Mouse (Mus musculus) layer of hippocampus, postnatal 36 days (tissue): ENCODE results near the gene Retreg1. TPM values are rescaled to one million over a fixed set of nuclear protein-coding genes. Genes with fewer than 3 reads are reported as not detected.

Experiments
- DNase-seq, 2 experiments: peaks; one replicate each; pipeline ENCODE4 v3.0.0; 2022
- total RNA-seq, 2 experiments: library from RNA; stranded (reverse); gene quantifications; 2 replicates each; pipeline ENCODE4 v1.2.3; 2021

Gene Retreg1
- total RNA-seq, 2 experiments from 2014 or later = 29.0 to 30.5 TPM

- DNase-seq = no peak
Measured at GRCm38 (mm10) chr15:25884416-25884958, 41.5 kb downstream of the Retreg1 start.

DNA sequence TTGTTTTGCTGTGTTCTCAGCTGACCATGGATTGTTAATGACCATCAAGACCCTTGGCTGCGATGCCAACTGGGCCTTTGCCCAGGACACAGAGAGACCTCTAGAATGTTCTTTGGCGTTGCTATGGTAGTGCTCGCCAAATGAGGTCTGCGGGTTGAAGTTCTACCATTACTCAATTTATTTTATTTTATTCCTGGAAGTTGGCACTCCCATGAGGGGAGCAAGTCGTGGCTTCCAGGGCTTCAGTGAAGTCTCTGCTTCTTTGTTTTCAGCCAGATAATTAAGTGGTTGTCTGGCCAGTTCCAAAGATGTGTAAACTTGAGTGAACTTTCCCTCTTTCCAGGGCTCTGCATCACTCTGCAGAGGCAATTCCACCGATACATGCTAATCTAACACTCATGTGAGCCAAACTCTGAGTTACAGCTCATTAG, 43.6 kb downstream of the Retreg1 start:
- DNase-seq = peak; percentile 59 to 63

- DNase-seq = no peak
Measured at GRCm38 (mm10) chr15:25889927-25890326, 46.9 kb downstream of the Retreg1 start.

DNA sequence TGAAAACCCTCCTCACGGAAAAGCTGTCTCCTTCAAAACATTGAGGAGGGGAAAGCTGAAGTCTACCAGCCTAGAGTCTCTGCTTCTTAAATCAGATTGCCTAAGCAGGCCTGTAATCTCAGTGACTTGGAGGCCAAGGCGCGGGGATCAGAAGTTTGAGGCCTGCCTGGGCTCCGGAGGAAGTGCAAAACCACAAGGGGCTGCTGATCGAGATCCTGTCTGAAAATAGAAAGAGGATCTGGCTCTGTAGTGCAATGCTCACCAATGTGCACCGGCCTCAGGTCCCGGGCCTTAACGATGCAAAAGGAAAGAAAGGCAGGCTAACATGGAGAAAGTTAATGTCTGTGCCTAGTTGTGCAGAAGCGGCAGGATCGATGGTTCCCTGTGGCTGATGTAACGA, 48.6 kb downstream of the Retreg1 start:
- no peak for DNase-seq

GRCm38 (mm10) chr15:25893327-25893726, 50.3 kb downstream of the Retreg1 start:
- peak in 1 of 2 experiments; percentile 32 for DNase-seq

DNA sequence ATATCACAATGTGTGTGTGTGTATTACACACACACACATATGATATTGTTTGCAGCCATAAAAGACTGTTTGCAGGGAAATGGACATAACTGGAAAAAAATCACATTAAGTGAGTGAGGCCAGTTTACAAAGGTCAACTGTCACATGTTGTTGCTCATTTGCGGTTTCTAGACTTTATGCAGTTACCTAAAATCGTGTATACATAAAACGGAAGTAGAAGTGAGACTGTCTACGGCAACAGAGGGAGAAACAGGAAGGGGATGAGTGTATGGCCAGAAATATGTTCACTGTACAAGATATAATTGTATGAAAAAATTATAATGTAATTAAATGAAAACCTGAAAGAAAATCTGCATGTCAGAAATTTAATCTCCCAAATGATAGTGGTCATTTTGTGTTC, 53.8 kb downstream of the Retreg1 start:
- no peak for DNase-seq

- no peak for DNase-seq
Measured at GRCm38 (mm10) chr15:25897617-25898016, 54.6 kb downstream of the Retreg1 start.

DNA sequence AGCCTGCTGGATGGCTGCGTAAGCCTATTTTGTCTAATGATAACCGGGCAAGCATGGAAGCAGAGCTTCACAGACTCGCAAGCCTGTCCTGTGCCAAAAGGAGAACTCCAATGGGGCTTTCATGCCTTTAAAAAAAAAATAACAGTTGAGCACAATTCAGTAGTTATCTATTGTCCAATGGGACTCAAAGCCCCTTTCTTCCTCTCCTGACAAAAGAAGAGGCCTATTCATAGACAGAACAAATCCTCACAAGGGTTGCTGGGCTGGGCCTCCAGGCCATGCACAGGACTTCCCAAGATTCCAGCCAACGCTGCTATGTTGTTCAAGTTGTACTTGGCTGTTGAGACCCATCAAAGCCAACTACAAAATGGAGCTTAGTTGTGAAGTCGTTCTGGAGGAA, 56.0 kb downstream of the Retreg1 start:
- peak in 1 of 2 experiments; percentile 42 for DNase-seq

- DNase-seq = peak; percentile 52 to 61
Measured at GRCm38 (mm10) chr15:25900540-25900939, 57.6 kb downstream of the Retreg1 start.

- no peak for DNase-seq
Measured at GRCm38 (mm10) chr15:25902931-25903615, 60.1 kb downstream of the Retreg1 start.

DNA sequence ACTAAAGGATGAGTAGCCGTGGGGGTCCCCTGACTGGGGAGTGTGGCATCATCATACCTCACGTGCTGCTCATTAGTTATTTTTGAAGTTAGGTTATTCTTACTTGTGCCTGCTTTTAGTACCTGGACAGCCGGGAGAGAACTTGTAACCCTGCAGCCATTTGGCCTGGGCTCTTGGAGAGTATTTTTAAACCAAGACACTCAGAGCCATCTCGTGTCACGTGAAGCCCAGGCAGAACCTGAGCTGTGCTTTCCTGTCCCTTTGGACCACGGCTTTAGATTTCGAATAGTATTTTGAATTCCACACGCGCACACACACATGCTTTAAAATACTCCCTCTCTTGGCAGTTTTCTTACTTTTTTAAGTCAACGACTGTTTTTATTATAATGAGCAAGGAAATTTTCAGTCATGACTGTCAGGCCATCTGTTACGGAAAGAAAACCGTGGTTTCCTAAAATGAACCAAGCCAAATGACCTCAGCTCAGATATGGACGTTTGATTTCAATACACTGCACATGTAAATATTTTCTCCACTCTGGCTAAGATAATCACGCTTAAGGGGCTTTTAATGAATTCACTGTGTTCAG, 61.5 kb downstream of the Retreg1 start:
- no peak for DNase-seq

GRCm38 (mm10) chr15:25909783-25910494, 67.0 kb downstream of the Retreg1 start:
- DNase-seq = no peak

DNA sequence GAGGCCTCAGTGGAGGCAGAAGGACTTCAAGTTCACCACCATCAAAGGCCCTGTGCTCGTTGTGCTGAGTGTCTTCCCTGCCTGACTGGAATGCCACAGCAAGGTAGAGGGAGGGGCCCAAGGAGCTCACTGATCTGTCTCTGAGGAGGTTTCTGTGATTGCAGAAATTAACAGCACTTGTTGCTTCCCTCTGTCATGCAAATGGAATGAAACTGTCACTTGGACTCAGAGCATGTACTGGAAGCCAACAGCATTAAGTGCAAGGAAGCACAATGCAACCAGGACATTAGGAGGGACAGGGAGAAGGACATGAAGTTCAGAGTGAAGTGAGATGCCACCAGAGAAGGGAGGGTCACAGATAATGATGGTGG, 67.5 kb downstream of the Retreg1 start:
- DNase-seq = no peak

GRCm38 (mm10) chr15:25910924-25911323, 67.9 kb downstream of the Retreg1 start:
- no peak for DNase-seq

- DNase-seq = no peak
Measured at GRCm38 (mm10) chr15:25912911-25913310, 69.9 kb downstream of the Retreg1 start.

DNA sequence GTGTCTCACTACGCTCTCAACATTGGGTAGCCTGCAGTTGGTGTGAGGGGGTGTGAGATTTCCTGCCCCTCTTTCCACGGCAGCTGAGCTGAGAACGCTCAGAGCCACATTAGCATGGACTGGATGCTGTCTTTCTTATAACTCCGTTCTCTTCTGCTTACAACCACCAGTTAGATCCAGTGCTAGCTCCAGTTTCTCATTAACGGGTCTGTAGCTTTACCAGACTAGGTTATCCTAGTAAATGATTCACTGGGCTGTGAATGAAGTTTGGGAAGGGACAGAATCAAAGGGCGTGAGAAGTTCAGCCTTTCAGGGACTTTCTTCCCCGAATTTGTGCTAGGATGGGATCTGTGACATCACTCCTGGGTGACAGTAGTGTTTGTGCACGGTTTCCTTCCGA, 70.7 kb downstream of the Retreg1 start:
- DNase-seq = no peak

GRCm38 (mm10) chr15:25914160-25914559, 71.2 kb downstream of the Retreg1 start:
- no peak for DNase-seq

DNA sequence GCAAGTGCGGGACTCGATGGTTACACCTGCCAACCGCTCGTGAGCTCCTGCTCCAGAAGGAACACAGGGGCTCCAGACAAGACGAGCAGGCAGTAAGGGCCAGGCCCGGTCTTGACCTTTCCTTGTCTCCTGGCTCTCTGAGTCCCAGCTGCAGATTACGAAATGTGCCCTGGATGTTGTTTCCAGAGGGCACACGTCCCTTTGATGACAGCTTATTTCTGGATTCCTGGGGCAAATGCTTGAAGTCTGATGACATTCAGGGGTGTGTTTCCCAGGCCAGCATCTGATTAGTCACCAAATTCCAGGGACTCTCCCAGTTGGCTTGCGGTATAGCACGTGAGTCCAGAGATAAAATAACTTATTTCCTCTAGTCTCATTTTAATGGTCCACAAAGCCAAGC, 72.0 kb downstream of the Retreg1 start:
- DNase-seq = no peak

DNA sequence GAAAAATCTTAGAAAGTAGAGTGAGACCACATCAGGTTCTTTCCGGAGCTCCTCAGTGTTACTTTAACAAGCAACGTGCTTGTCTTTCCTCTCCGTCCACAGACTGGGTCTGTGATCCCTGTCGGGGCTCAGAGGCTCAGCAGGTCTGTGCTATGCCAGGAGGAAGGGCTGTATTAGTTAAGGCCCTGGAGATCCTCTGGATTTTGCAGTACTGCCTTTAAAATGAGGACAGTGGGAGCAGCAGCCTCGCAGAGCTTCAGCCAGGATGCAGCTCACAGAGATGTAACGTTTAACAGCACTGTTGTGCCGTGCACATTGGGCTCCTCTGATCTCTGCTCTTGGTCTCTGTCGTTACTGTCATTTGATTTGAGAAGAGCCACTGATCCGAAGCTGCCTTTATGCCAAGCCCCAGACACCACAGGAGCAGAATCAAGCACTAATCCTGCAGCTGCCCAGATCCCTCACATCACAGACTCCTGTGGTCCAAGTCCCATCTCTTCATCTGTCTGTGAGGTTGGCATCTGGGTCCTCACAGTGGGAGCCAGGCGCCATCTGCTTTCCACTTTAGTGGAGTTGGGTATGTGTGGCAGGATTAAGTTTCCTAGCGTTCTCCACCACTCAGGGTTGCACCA, 72.7 kb downstream of the Retreg1 start:
- DNase-seq = no peak

GRCm38 (mm10) chr15:25916252-25916651, 73.3 kb downstream of the Retreg1 start:
- DNase-seq = no peak

DNA sequence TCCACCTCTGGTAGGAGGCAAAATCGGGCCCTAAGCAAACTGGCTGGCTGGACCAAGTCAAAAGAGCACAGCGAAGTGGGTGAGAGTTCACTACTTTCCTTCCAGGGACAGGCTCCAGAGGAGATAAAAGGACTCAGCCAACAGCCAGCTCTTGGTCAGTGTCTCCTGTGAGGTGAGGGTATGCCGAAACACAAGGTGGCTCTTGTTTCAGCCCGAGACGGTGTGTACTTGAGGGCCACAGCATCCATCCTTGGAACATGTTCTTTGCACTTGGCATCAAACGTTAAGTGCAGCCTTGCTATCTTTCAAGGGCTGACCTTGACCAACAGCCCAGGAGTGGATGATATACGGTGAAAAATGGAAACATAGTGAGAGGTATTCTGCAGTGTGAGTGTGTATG, 75.7 kb downstream of the Retreg1 start:
- no peak for DNase-seq

GRCm38 (mm10) chr15:25919995-25920394, 77.0 kb downstream of the Retreg1 start:
- DNase-seq = no peak

- DNase-seq = no peak
Measured at GRCm38 (mm10) chr15:25920886-25921285, 77.9 kb downstream of the Retreg1 start.
